Mouse (Mus musculus) ovary, postnatal 10 days (tissue): ENCODE data around the gene Rgl2.
"Not testable (repeated sequence)": the region's sequence is repeated elsewhere in the genome, so short reads cannot be mapped to it uniquely, and the experiment has no call there.

ENCODE experiments used
- DNase-seq: peaks from one replicate; pipeline ENCODE4 v3.0.0; 2022; ENCODE audit warnings: low spot score

The Rgl2 gene

GRCm38 (mm10) chr17:33973572-33973971 lies 44.2 kb downstream of the Rgl2 start:
- no peak for DNase-seq

GRCm38 (mm10) chr17:33977861-33978557 lies 48.7 kb downstream of the Rgl2 start:
- no peak for DNase-seq

GRCm38 (mm10) chr17:33978631-33979031 lies 49.3 kb downstream of the Rgl2 start:
- no peak for DNase-seq

- DNase-seq = no peak
Measured at GRCm38 (mm10) chr17:33979512-33980050, 50.2 kb downstream of the Rgl2 start.

- DNase-seq = no peak
Measured at GRCm38 (mm10) chr17:33980181-33981035, 51.1 kb downstream of the Rgl2 start.

GRCm38 (mm10) chr17:33981192-33981909 lies 52.0 kb downstream of the Rgl2 start:
- not testable (repeated sequence) for DNase-seq

- not testable (repeated sequence) for DNase-seq
Measured at GRCm38 (mm10) chr17:33982136-33982535, 52.8 kb downstream of the Rgl2 start.
